Mouse (Mus musculus) brain, embryonic 14.5 days (tissue): ENCODE results near the gene Tlcd2.

Experiments used
- CTCF ChIP-seq: fragments of 200-500 bp; IDR thresholded peaks from 2 replicates; pipeline ENCODE4 v1.5.1; 2012; ENCODE audit warnings: inconsistent platforms, mild to moderate bottlenecking, moderate library complexity, borderline replicate concordance; ENCODE audit not compliant: insufficient read depth, insufficient read length; ENCODE audit errors: extremely low read depth
- POLR2A ChIP-seq: fragments of 200-500 bp; IDR thresholded peaks from 2 replicates; pipeline ENCODE4 v1.6.1; 2012; ENCODE audit warnings: mild to moderate bottlenecking, inconsistent platforms, borderline replicate concordance; ENCODE audit not compliant: poor library complexity, insufficient read depth, insufficient read length, severe bottlenecking; ENCODE audit errors: extremely low read depth

DNA sequence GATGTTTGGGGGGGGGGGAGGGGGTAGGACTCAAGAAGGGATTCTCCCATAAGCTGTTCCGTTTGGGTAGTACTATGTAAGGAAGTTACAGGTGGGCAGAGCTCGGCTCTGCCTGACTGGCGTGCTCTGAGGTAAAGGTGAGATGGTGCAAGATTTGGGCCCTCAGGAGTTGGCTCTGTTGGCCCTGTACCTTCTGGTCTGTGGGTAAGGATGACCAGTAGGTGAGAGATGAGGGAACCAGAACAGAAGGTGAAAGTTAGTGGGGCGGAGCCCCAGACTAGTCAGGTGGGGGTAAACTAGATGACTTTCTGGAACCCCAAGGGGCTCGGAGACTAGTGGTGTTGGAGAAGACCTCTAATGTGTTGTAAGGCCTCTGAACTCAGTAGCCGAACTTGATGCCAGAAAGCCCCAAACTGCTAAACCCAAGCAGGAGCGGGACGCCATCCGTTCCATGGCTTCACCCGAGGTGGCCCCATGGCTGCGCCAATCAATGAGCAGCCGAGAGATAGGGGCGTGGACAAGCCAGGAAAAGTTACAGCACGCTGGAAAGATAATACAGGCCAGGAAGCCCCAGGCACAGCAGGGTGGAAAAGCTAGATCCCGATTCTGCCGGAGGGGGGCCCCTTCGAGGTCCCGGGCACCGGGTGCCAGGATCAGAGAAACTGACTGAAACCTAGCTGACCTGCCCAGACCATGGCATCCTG, 6.1 kb downstream of the Tlcd2 start:
- no peak for TF ChIP-seq POLR2A
- TF ChIP-seq CTCF, result no peak
